Mouse (Mus musculus) testis, adult 2 months (tissue): ENCODE measurements at regions not wholly inside any gene's neighbourhood (a gene's known extent, or its start where the extent isn't known, plus 50 kb on each side); places are given as distances from the start of the nearest gene placed in this dataset.

ENCODE experiments used
- CTCF ChIP-seq: fragments of 200-500 bp; IDR thresholded peaks from 2 replicates; pipeline ENCODE4 v1.5.1; 2012; ENCODE audit warnings: low read depth, mild to moderate bottlenecking, inconsistent platforms, low read length, moderate library complexity; ENCODE audit not compliant: control insufficient read depth, insufficient read depth, insufficient replicate concordance
- POLR2A ChIP-seq: fragments of 200-500 bp; IDR thresholded peaks from 2 replicates; pipeline ENCODE4 v1.6.1; 2012; ENCODE audit warnings: low read depth, mild to moderate bottlenecking, inconsistent platforms, low read length, moderate library complexity; ENCODE audit not compliant: control insufficient read depth

DNA sequence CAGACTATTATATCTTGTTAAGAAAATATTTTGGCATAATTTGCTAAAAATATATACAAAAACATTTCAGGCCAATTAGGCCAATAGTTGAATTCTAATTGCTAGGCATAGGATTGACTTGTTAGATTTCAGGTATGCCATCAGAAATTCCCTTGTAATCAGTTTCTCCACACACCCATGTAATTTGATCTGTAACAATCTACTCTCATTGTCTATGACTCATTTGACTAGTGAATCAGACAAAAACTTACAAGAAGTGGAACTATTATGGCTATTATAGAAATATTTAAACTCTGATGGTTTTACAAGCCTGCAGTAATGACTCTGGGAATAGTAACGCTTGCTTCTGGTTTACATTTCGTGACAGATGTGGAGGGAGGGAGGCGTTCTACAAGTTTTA lies 338.9 kb upstream of the Ptbp2 start:
- TF ChIP-seq CTCF (no peak), POLR2A (no peak)
